Mouse (Mus musculus): ENCODE data around the gene Bcan. TPM values are rescaled to one million over a fixed set of nuclear protein-coding genes. Genes with fewer than 3 reads are reported as not detected.
A peak's percentile ranks its signal among the peaks of the same experiment; 100 is the strongest.

The Bcan gene
- polyA plus RNA-seq, 1 experiment from 2014 or later = 0.56 TPM

DNA sequence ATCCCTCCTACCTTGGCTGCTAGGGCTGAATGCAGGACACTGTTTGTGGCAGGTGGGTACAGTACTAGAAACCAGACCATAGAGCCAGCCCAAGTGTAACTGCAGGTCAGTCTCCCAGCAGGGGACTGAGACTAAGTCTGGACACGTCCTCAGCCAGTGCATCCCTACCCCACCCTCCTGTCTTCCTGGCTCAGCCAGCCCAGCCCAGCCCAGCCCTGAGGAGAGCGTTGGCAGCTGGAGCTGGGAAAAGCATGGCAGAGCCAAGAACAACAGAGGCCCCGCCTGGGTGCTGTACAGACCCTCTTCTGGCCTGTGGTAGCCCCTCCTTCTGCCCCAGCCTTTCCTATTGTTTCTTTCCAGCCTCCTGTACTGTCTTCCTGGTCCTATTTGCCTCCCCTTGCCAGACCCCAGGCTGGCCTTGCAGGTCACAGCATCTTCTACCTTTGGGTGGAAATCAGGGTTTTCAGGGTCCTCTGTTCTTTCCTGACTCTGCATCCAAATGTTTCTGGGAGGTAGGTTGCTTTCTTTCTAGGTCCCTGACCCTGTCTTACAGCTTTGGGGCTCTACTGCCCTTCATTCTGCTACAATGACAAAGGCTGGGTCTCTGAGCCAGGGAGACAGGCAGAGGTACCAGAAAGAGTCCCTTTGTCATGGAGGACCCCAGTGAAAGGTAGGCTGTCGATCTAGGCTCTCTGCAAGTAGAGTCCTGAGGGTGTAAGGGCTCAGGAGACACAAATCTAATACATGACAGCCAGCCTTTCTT lies 55.0 kb downstream of the Bcan start:
- H3K4me3 ChIP-seq (ENCODE audit: low read depth, low read length) = no peak overlapping the region
- H3K9ac ChIP-seq (replicated peaks; ENCODE audit: low read depth) = no peak overlapping the region
- 21% methylated on average over 4 of the region's 4 CpGs for WGBS
- peaks cover 14% of the 10 kb centered on the region; the same call in 1 of the 2 replicates for H3K27me3 ChIP-seq (replicated peaks; ENCODE audit: insufficient read depth, low read length)
- DNase-seq (ENCODE audit: low spot score) (no peak), ATAC-seq (peak; percentile 42; the same call in 1 of the 2 replicates)
- no peaks in the 10 kb centered on the region; the same call in 1 of the 2 replicates for H3K36me3 ChIP-seq (ENCODE audit: insufficient read depth, low read length)
- no peak overlapping the region for H3K27ac ChIP-seq (ENCODE audit: low read length)
- TF ChIP-seq EP300 (IDR thresholded peaks at IDR 0.05) (no peak), CTCF (IDR thresholded peaks at IDR 0.05) (no peak)
- no peaks in the 10 kb centered on the region for H3K9me3 ChIP-seq (ENCODE audit: low read length)
- H3K4me1 ChIP-seq (ENCODE audit: insufficient read depth, low read depth, low read length) = peaks cover 18% of the 10 kb centered on the region
- H3K4me2 ChIP-seq (replicated peaks; ENCODE audit: low read depth, low read length) = no peak overlapping the region

DNA sequence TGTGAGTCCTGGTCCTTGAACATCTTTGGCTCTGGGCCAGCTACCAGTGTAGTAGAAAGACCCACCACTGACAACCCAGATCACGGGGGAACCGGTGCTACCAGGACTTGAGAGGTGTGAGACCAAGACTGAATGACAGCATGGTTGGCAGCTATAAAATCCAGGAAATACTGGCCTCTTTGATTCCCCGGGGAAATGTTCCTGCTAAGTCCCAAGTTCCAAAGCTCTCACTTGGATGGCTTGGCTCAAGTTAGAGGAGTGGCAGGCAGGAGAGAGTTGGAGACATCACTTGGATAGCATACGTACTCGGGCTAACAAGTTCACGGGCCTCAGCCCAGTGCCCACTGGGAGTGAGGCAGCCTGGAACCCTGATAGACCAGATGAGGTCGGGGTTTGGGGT lies 56.4 kb downstream of the Bcan start:
- H3K9ac ChIP-seq (replicated peaks; ENCODE audit: low read depth) = no peak overlapping the region
- H3K36me3 ChIP-seq (ENCODE audit: insufficient read depth, low read length) = peaks cover 11% of the 10 kb centered on the region
- H3K9me3 ChIP-seq (ENCODE audit: low read length) = no peaks in the 10 kb centered on the region
- H3K27ac ChIP-seq (ENCODE audit: low read length) = no peak overlapping the region
- ATAC-seq (no peak), DNase-seq (ENCODE audit: low spot score) (no peak)
- H3K27me3 ChIP-seq (replicated peaks; ENCODE audit: insufficient read depth, low read length) = peaks cover 7% of the 10 kb centered on the region; the same call in 1 of the 2 replicates
- no peak for TF ChIP-seq EP300 (IDR thresholded peaks at IDR 0.05)
- no peak for TF ChIP-seq CTCF (IDR thresholded peaks at IDR 0.05)
- 62% methylated on average over 7 of the region's 7 CpGs for WGBS
- peaks cover 16% of the 10 kb centered on the region for H3K4me1 ChIP-seq (ENCODE audit: insufficient read depth, low read depth, low read length)
- no peak overlapping the region for H3K4me3 ChIP-seq (ENCODE audit: low read depth, low read length)
- no peak overlapping the region for H3K4me2 ChIP-seq (replicated peaks; ENCODE audit: low read depth, low read length)

DNA sequence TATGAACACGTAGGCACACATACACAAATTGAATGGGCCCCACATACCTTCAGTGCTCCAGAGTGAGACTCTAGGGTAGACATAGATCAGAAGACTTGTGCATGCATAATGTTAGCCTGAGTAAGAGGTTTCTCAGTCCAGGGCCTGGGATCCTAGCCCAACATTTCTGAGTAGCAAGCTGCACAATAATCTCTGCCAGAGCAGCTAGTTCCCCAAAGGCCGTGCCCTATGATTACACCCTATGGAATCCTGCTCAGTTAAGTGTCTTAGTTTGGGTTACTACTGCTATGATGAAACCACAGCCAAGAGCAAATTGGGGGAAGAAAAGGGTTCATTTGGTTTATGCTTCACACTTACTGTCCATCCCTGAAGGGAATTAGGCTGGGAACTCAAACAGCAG lies 57.6 kb downstream of the Bcan start:
- peaks cover 4% of the 10 kb centered on the region for H3K4me1 ChIP-seq (ENCODE audit: insufficient read depth, low read depth, low read length)
- H3K4me3 ChIP-seq (ENCODE audit: low read depth, low read length) = no peak overlapping the region
- 96% methylated on average over 2 of the region's 2 CpGs for WGBS
- peaks cover 14% of the 10 kb centered on the region for H3K36me3 ChIP-seq (ENCODE audit: insufficient read depth, low read length)
- TF ChIP-seq CTCF (IDR thresholded peaks at IDR 0.05) = no peak
- no peak for TF ChIP-seq EP300 (IDR thresholded peaks at IDR 0.05)
- no peak overlapping the region for H3K4me2 ChIP-seq (replicated peaks; ENCODE audit: low read depth, low read length)
- no peaks in the 10 kb centered on the region for H3K27me3 ChIP-seq (replicated peaks; ENCODE audit: insufficient read depth, low read length)
- no peaks in the 10 kb centered on the region for H3K9me3 ChIP-seq (ENCODE audit: low read length)
- H3K9ac ChIP-seq (replicated peaks; ENCODE audit: low read depth) = no peak overlapping the region
- DNase-seq (ENCODE audit: low spot score) = no peak
- no peak overlapping the region for H3K27ac ChIP-seq (ENCODE audit: low read length)
- ATAC-seq = no peak

GRCm38 (mm10) chr3:87940611-87941010 lies 59.4 kb downstream of the Bcan start:
- no peak overlapping the region for H3K9ac ChIP-seq (replicated peaks; ENCODE audit: low read depth)
- no peak overlapping the region for H3K4me2 ChIP-seq (replicated peaks; ENCODE audit: low read depth, low read length)
- no peaks in the 10 kb centered on the region for H3K9me3 ChIP-seq (ENCODE audit: low read length)
- no peak for TF ChIP-seq CTCF (IDR thresholded peaks at IDR 0.05)
- TF ChIP-seq EP300 (IDR thresholded peaks at IDR 0.05) = no peak
- DNase-seq (ENCODE audit: low spot score) = no peak
- no peak overlapping the region for H3K27ac ChIP-seq (ENCODE audit: low read length)
- WGBS = 74% methylated on average over 5 of the region's 5 CpGs
- no peak overlapping the region for H3K4me3 ChIP-seq (ENCODE audit: low read depth, low read length)
- no peak for ATAC-seq
- H3K36me3 ChIP-seq (ENCODE audit: insufficient read depth, low read length) = peaks cover 14% of the 10 kb centered on the region
- H3K4me1 ChIP-seq (ENCODE audit: insufficient read depth, low read depth, low read length) = no peaks in the 10 kb centered on the region
- H3K27me3 ChIP-seq (replicated peaks; ENCODE audit: insufficient read depth, low read length) = no peaks in the 10 kb centered on the region

Other genes starting within 250 kb of the Bcan start
- gene Ntrk1, start 205.1 kb downstream of the Bcan start, polyA plus RNA-seq (2015; fragmentation: Nextera tagmentation; extraction: Ambion mirVana) = 4.1 and 4.2 TPM in 2 replicates
- gene Insrr, start 203.3 kb downstream of the Bcan start, polyA plus RNA-seq (2015; fragmentation: Nextera tagmentation; extraction: Ambion mirVana) = 0.02 and 0.12 TPM in 2 replicates
- gene Pear1, start 175.9 kb downstream of the Bcan start, polyA plus RNA-seq (2015; fragmentation: Nextera tagmentation; extraction: Ambion mirVana) = 20.8 and 21.4 TPM in 2 replicates
- gene Sh2d2a, start 153.5 kb downstream of the Bcan start, polyA plus RNA-seq (2015; fragmentation: Nextera tagmentation; extraction: Ambion mirVana) = 0.25 and 0.29 TPM in 2 replicates
- gene Prcc, start 114.6 kb downstream of the Bcan start, polyA plus RNA-seq (2015; fragmentation: Nextera tagmentation; extraction: Ambion mirVana) = 9.7 and 9.8 TPM in 2 replicates
- gene Hdgf, start 93.9 kb downstream of the Bcan start, polyA plus RNA-seq (2015; fragmentation: Nextera tagmentation; extraction: Ambion mirVana) = 186 and 199 TPM in 2 replicates
- gene Mrpl24, start 80.7 kb downstream of the Bcan start, polyA plus RNA-seq (2015; fragmentation: Nextera tagmentation; extraction: Ambion mirVana) = 61.6 and 66.6 TPM in 2 replicates
- 22.5 and 24.9 TPM in 2 replicates for gene Isg20l2, start 69.9 kb downstream of the Bcan start, polyA plus RNA-seq (2015; fragmentation: Nextera tagmentation; extraction: Ambion mirVana)
- 10.8 and 11.2 TPM in 2 replicates for gene Rrnad1, start 69.5 kb downstream of the Bcan start, polyA plus RNA-seq (2015; fragmentation: Nextera tagmentation; extraction: Ambion mirVana)
- gene Crabp2, start 51.6 kb downstream of the Bcan start, polyA plus RNA-seq (2015; fragmentation: Nextera tagmentation; extraction: Ambion mirVana) = 0.21 and 0.38 TPM in 2 replicates
- gene Nes, start 29.2 kb downstream of the Bcan start, polyA plus RNA-seq (2015; fragmentation: Nextera tagmentation; extraction: Ambion mirVana) = 22.2 and 30.7 TPM in 2 replicates
- gene Hapln2, start 27.4 kb upstream of the Bcan start, polyA plus RNA-seq (2015; fragmentation: Nextera tagmentation; extraction: Ambion mirVana) = not detected in 2 replicates
- 8.0 and 10.8 TPM in 2 replicates for gene Gpatch4, start 42.9 kb upstream of the Bcan start, polyA plus RNA-seq (2015; fragmentation: Nextera tagmentation; extraction: Ambion mirVana)
- 180 and 186 TPM in 2 replicates for gene Naxe, start 58.3 kb upstream of the Bcan start, polyA plus RNA-seq (2015; fragmentation: Nextera tagmentation; extraction: Ambion mirVana)
- gene Ttc24, start 78.1 kb upstream of the Bcan start, polyA plus RNA-seq (2015; fragmentation: Nextera tagmentation; extraction: Ambion mirVana) = not detected in 2 replicates
- 0.92 and 1.6 TPM in 2 replicates for gene Iqgap3, start 81.7 kb upstream of the Bcan start, polyA plus RNA-seq (2015; fragmentation: Nextera tagmentation; extraction: Ambion mirVana)
- gene Mef2d, start 142.1 kb upstream of the Bcan start, polyA plus RNA-seq (2015; fragmentation: Nextera tagmentation; extraction: Ambion mirVana) = 14.4 and 15.4 TPM in 2 replicates